Mouse (Mus musculus): ENCODE measurements around the gene Ly6g6e. TPM values are rescaled to one million over a fixed set of nuclear protein-coding genes. Genes with fewer than 3 reads are reported as not detected.

Gene Ly6g6e
- polyA plus RNA-seq, 1 experiment: 1.2 TPM

DNA sequence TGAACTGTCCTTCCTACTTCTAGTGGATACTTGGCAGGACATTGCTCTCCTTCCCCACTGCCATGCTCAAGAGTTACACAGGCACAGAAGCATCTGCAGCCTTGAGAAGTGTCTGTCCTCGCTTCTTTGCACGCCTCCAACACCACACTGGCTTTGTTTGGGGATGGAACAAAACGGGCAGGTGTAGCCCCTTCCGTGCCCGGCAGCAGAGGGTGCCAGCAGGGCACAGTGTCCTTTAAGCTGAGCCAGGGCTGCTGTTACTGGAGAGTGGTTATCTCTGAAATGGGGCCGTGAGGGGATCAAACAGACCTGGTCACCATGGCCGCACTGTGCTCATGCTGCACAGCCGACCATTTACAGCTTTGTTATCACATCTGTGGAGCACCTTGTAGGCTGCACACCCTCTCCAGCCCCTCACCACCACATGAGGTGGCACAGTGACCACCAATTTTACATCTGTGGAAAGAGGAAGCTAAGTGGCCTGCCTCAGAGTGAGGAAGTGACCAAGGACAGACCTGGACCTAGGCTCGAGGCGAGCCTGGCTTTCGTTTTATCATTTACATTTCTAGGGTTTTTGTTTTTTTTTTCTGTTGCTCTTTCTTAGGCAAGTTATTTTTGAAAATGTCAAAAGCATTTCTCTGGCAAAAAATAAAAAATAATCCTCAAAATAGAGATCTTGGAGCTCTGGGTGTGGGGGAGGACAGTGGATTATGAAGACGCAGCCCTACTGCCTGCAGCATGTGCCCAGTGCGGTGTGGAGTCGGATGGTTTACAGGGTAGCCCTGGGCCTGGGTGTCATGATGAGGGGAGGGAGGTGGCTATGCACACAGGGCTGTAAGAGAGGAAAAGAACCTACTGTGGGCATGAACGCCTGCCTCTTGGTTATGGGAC lies 18.0 kb downstream of the Ly6g6e start:
- no peak for DNase-seq (ENCODE audit: low read depth)

DNA sequence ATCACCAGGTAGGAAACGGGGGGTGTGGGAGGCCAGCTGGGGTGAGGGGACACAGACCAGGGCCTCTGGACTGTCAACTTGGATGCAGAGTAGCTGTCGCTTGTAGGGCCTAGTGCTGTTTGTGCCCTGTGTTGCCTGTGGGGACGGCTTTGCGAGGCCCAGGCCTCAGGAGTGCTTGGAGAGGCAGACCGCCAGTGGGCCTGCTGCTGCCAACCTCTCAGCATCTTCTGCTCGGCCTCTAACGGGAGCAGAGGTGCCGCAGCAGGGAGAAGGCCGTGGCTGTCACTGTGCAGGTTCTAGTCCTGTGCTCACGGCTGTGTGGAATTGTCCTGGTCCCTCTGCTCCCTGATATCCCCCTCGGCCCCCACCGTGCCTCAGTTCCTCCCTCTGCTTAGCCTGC lies 19.9 kb downstream of the Ly6g6e start:
- DNase-seq (ENCODE audit: low read depth): no peak
- no peak for TF ChIP-seq POLR2A (IDR thresholded peaks at IDR 0.05; ENCODE audit: borderline replicate concordance, extremely low read depth, insufficient read depth, insufficient read length, poor library complexity, severe bottlenecking)
- TF ChIP-seq CTCF (IDR thresholded peaks at IDR 0.05; ENCODE audit: borderline replicate concordance, extremely low read depth, insufficient read depth, insufficient read length): no peak

More for the DNA sequence above, 18.0 kb downstream of the Ly6g6e start:
- TF ChIP-seq CTCF (IDR thresholded peaks at IDR 0.05; ENCODE audit: borderline replicate concordance, extremely low read depth, insufficient read depth, insufficient read length) (no peak), POLR2A (IDR thresholded peaks at IDR 0.05; ENCODE audit: borderline replicate concordance, extremely low read depth, insufficient read depth, insufficient read length, poor library complexity, severe bottlenecking) (no peak)

DNA sequence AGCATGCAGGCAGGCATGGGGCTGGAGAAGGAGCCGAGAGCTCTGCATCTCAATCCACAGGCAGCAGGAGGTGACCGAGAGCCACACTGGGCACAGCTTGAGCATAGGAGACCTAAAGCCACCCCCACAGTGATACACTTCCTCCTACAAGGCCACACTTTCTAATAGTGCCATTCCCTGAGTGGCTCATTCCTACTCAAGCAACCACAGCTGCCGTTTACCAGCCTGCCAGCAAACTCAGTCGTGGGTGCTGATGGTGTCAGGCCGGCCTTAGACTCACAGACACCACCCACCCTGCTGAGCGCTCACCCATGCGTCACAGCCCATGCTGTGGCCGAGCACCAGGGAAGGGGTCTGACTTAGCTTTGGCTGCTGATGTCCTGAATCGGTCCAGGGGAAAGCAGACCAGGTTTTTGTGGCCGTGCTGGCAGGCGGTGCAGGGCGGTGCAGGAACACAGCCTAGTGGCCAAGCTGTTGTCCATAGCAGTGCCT lies 20.5 kb downstream of the Ly6g6e start:
- no peak for DNase-seq (ENCODE audit: low read depth)
- TF ChIP-seq POLR2A (IDR thresholded peaks at IDR 0.05; ENCODE audit: borderline replicate concordance, extremely low read depth, insufficient read depth, insufficient read length, poor library complexity, severe bottlenecking) (no peak), CTCF (IDR thresholded peaks at IDR 0.05; ENCODE audit: borderline replicate concordance, extremely low read depth, insufficient read depth, insufficient read length) (no peak)

DNA sequence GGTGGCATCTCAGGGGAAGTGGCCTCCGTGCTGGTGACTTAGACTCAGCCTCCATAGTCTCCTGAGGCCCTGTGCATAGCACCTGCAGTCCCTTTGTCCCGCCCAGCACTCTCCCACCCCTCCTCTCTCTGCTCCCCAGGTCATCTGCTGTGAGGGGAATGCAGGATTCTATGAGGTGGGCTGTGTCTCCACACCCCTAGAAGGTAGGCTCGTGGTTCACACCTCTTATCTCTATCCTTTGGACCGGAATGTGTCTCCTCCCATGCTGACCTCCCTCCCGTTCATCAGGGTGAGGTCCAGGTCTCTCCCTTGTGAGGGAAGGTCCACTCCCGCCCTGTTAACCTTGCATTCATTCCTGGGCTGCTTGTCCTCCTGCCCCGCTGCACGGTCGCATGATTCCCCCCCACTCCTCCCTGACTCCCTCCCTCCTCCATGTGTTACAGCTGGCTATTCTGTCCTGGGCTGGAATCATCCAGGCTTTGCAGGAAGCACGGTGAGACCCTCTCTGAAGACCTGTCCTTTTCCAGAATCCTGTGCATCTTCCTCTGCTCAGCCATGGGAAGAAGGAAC lies 23.6 kb downstream of the Ly6g6e start:
- DNase-seq (ENCODE audit: low read depth): no peak
- TF ChIP-seq CTCF (IDR thresholded peaks at IDR 0.05; ENCODE audit: borderline replicate concordance, extremely low read depth, insufficient read depth, insufficient read length) (no peak), POLR2A (IDR thresholded peaks at IDR 0.05; ENCODE audit: borderline replicate concordance, extremely low read depth, insufficient read depth, insufficient read length, poor library complexity, severe bottlenecking) (no peak)

DNA sequence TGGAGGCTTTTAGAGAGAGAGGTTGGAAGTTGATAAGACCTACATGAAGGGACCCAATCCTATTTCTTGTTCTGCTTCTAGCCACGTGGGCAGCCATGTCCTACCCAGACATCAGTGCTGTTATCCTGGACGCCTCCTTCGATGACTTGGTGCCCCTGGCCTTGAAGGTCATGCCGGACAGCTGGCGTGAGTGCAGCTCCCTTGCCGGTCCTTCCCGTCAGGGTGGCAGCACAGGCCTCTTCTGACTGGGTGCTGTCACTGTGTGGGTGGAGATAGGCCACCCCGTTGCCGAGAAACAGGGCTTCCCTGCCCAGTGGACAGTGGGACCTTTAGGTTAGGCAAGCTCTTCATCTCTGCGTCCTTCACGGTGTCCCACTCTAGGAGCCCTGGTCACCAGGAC lies 24.5 kb downstream of the Ly6g6e start:
- TF ChIP-seq POLR2A (IDR thresholded peaks at IDR 0.05; ENCODE audit: borderline replicate concordance, extremely low read depth, insufficient read depth, insufficient read length, poor library complexity, severe bottlenecking) (no peak), CTCF (IDR thresholded peaks at IDR 0.05; ENCODE audit: borderline replicate concordance, extremely low read depth, insufficient read depth, insufficient read length) (no peak)

DNA sequence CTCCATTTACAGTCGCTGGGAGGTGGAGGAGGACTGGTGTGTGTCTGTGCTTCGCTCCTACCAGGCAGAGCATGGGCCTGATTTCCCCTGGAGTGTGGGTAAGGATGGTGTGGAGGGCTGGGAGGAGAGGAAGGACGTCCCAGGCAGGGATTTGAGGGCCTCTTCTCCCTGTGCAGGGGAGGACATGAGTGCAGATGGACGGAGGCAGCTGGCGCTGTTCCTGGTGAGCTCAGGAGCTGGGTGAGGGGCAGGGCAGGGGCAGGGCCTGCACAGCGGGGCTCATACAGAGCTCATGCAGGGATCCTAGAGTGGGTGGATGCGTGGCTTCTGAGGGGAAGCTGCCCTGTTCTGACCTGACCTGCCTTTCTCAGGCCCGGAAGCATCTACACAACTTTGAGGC lies 25.6 kb downstream of the Ly6g6e start:
- TF ChIP-seq POLR2A (IDR thresholded peaks at IDR 0.05; ENCODE audit: borderline replicate concordance, extremely low read depth, insufficient read depth, insufficient read length, poor library complexity, severe bottlenecking) (no peak), CTCF (IDR thresholded peaks at IDR 0.05; ENCODE audit: borderline replicate concordance, extremely low read depth, insufficient read depth, insufficient read length) (no peak)
- no peak for DNase-seq (ENCODE audit: low read depth)

More for the DNA sequence above, 24.5 kb downstream of the Ly6g6e start:
- DNase-seq (ENCODE audit: low read depth): no peak

DNA sequence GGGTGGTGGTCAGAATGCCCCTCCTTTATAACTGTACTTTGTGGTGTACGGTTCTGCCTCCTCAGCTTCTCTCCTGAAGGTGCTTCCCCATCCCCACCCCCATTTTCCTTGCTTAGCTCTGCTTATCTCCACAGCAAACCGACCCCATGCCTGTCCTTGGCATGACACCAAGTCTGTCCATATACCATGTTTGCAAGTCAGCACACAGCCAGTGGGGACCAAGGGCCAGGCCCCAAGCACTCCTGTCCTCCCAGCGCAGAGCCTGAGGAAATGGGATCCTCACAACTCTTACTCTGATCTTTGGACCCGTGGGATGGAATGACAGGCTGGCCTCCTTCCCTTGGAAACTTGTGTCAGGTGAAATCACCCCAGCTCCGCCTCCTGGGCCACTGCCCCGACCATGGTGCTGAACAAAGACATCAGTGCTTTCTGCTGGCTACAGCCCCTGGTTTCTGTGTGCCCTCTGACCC lies 26.6 kb downstream of the Ly6g6e start:
- no peak for DNase-seq (ENCODE audit: low read depth)
- TF ChIP-seq CTCF (IDR thresholded peaks at IDR 0.05; ENCODE audit: borderline replicate concordance, extremely low read depth, insufficient read depth, insufficient read length) (no peak), POLR2A (IDR thresholded peaks at IDR 0.05; ENCODE audit: borderline replicate concordance, extremely low read depth, insufficient read depth, insufficient read length, poor library complexity, severe bottlenecking) (no peak)

DNA sequence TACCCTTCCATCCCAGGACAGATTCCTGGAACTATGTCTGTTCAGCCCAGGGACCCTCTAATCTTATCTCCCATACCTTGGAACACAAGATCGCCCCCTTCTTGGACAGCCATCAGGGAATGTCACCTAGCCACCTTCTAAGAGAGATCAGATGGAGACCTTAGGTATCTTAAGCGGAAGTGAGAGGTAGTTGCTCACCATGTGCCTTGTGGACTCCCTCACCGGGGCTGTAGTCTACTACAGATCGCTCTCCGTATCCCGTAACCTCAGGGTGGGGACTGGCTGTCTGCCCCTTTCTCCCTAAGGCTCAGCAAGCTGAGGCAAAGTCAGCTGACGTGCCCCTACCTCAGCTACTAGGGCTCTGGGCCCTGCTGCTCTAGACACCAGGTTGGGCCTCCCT lies 27.4 kb downstream of the Ly6g6e start:
- no peak for DNase-seq (ENCODE audit: low read depth)
- no peak for TF ChIP-seq POLR2A (IDR thresholded peaks at IDR 0.05; ENCODE audit: borderline replicate concordance, extremely low read depth, insufficient read depth, insufficient read length, poor library complexity, severe bottlenecking)
- TF ChIP-seq CTCF (IDR thresholded peaks at IDR 0.05; ENCODE audit: borderline replicate concordance, extremely low read depth, insufficient read depth, insufficient read length): no peak

DNA sequence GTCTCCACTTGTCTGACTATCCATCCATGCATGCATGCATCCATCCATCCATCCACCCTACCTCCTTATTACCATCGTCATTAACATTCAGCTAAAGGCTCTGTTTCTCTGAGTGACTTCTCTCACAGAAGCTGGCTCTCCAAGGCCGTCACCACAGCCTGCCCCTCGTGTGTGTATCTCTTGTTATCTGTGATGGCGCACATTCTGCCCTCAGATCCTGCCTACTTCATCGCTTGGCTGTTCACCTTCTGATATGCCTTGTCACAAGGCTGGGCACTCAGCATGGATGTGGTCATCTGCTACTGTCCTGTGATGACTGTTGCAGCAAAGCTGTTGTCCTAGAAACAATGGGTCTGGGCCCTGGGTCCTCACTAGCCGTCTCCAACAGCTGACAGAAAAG lies 28.1 kb downstream of the Ly6g6e start:
- no peak for TF ChIP-seq CTCF (IDR thresholded peaks at IDR 0.05; ENCODE audit: borderline replicate concordance, extremely low read depth, insufficient read depth, insufficient read length)
- TF ChIP-seq POLR2A (IDR thresholded peaks at IDR 0.05; ENCODE audit: borderline replicate concordance, extremely low read depth, insufficient read depth, insufficient read length, poor library complexity, severe bottlenecking): no peak
- DNase-seq (ENCODE audit: low read depth): no peak

DNA sequence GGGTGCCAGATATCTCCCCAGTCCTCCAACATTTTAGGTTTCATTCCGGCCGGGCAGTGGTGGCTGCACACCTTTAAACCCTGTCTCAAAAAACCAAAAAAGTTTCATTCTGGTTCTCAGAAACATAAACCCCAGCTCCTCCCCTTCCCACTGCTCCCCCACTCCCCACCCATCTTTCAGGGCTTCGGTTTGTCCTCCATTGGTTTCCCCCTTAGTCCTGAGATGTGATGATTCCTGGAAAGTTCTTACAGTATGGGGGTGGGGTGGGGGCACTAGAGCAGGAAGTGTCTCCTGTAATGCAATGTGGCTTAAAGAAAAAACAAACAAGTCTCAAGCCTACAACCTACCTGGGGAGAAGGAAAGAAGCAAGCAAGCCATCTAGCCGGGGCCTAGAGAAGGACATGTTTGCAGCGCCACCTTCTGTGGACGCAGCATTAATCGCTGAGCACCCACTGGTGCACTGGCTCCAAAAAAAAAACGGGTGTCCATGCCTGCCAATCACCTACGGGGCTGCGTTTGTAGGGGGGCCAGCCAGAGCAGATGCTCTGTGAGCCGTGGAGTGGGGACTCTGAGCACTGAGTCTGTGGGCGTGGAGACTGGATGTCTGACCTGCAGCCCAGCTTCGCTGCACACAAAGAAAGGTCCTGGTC lies 29.2 kb downstream of the Ly6g6e start:
- DNase-seq (ENCODE audit: low read depth): peak; percentile 68
- TF ChIP-seq CTCF (IDR thresholded peaks at IDR 0.05; ENCODE audit: borderline replicate concordance, extremely low read depth, insufficient read depth, insufficient read length) (peak; percentile 66), POLR2A (IDR thresholded peaks at IDR 0.05; ENCODE audit: borderline replicate concordance, extremely low read depth, insufficient read depth, insufficient read length, poor library complexity, severe bottlenecking) (no peak)

DNA sequence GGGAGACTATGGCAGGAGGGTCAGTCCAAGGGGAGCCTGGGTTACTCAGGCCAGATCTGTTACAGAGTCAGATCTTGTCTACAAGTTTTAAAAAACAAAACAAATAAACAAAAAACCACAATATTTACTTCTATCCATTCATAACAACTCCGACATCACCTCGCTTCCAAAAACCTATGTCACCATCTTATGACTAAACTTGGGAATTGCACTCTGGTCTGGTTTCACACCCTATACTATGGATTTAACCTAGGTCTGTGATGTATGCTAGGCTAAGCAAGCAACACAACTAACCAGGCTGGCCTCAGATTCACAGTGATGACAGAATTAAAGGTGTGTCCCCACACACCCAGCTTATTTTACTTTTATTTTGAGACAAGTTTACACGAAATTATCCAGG lies 29.8 kb downstream of the Ly6g6e start:
- TF ChIP-seq CTCF (IDR thresholded peaks at IDR 0.05; ENCODE audit: borderline replicate concordance, extremely low read depth, insufficient read depth, insufficient read length) (no peak; the same call in 1 of the 2 replicates), POLR2A (IDR thresholded peaks at IDR 0.05; ENCODE audit: borderline replicate concordance, extremely low read depth, insufficient read depth, insufficient read length, poor library complexity, severe bottlenecking) (no peak)
- DNase-seq (ENCODE audit: low read depth): peak; percentile 48

All from brain, embryonic 14.5 days (tissue).